Mouse (Mus musculus) megakaryocyte, embryonic 14.5 days (primary cell): Measurements from ENCODE around the gene Themis2. TPM values are rescaled to one million over a fixed set of nuclear protein-coding genes. Genes with fewer than 3 reads are reported as not detected.
"Not testable (repeated sequence)": the region's sequence is repeated elsewhere in the genome, so short reads cannot be mapped to it uniquely, and the experiment has no call there.

ENCODE experiments used
- H3K27me3 ChIP-seq: replicated peaks from 2 replicates; pipeline ENCODE3; 2012; ENCODE audit warnings: inconsistent platforms
- H3K36me3 ChIP-seq: replicated peaks from 2 replicates; pipeline ENCODE3; 2012; ENCODE audit warnings: low read length, inconsistent platforms, mixed read lengths
- H3K4me1 ChIP-seq: 2 replicates; pipeline ENCODE4 v1.6.1; 2012; ENCODE audit warnings: inconsistent platforms
- H3K4me3 ChIP-seq: replicated peaks from 2 replicates; pipeline ENCODE3; 2012; ENCODE audit warnings: moderate library complexity, mild to moderate bottlenecking, inconsistent platforms
- H3K9me3 ChIP-seq: 2 replicates; pipeline ENCODE4 v1.6.1; 2012; ENCODE audit warnings: inconsistent platforms
- FLI1 ChIP-seq: IDR thresholded peaks from 2 replicates; pipeline ENCODE4 v1.6.1; 2012; ENCODE audit warnings: low read length, inconsistent platforms, mixed read lengths
- GATA1 ChIP-seq: IDR thresholded peaks from 3 replicates; pipeline ENCODE4 v1.6.1; 2012; ENCODE audit warnings: mixed read lengths, low read length, inconsistent platforms, borderline replicate concordance
- polyA plus RNA-seq: library from polyadenylated mRNA; stranded (reverse); fragments of >175 nt; gene quantifications from 2 replicates; pipeline ENCODE4 v1.2.3, GENCODE M21; 2012; ENCODE audit warnings: low replicate concordance; ENCODE audit not compliant: insufficient read depth

Themis2 gene
- polyA plus RNA-seq, 1 experiment, result 20.4 TPM

DNA sequence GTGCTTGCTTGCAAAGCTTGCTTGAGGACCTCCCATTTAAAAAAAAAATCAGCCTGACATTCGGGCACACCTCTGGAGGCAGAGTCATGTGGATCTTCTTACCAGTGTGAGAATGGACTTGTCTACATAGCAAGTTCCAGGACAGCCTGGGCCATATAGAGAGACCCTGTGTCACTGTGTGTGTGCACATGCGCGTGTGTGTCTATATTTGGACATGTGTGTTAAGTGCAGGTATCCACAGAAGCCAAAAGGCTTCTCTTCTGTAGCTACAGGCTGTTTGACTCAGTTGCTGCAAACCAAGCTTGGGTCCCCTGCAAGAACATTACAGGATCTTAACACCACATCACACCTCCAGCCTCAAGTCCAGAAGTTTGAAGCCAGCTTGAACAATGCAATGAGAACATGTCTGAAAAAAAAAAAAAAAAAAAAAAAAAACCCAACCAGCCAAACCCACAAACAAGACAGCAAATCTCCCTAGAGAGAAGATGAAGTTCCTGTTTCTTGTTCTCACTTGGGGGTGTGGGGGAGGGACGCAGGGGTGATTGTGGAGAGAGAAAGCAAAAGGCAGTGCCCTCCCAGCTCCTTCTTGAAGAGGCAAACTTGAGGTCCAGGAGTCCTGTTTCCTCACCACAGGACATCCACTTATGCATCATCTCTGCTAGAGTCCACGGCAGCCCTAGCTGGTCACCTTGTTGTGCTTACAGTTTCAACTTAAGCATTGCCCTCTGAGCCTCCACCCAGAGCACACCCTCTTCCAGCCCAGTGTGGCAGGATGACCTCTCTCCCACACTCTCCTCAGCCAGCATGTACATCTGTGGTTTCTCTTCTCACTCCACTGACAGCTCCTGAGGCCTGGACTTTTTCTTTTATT is 11.8 kb upstream of the Themis2 start:
- peaks cover 3% of the 10 kb centered on the region for H3K36me3 ChIP-seq
- peaks cover 2% of the 10 kb centered on the region for H3K27me3 ChIP-seq
- H3K9me3 ChIP-seq, result peaks cover 17% of the 10 kb centered on the region
- peak overlapping the region; percentile 82 for H3K4me3 ChIP-seq
- TF ChIP-seq GATA1 (no peak), FLI1 (no peak)
- H3K4me1 ChIP-seq, result peaks cover 46% of the 10 kb centered on the region

DNA sequence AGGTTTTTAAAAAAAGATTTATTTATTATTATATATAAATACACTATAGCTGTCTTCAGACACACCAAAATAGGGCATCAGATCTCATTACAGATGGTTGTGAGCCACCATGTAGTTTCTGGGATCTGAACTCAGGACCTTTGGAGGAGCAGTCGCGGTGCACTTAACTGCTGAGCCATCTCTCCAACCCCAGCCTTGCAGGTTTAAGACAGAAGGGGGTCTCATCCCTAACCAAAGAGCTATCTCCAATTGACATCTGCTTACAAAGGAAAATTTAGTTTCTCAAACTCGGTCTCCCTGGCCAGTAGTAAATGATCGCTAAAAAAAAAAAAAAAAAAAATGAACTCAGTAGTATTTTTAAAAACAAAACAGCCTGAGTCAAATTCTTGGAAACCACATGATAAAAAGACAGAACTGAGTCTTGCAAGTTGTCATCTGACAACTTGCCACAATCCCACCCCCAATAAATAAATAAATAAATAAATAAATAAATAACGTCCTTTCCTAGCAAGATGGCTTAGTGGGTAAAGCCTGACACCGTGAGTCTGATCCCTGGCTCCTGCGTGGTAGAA is 10.5 kb upstream of the Themis2 start:
- TF ChIP-seq GATA1 (no peak), FLI1 (no peak)
- Histone ChIP-seq H3K4me3 (no peak overlapping the region), H3K9me3 (peaks cover 16% of the 10 kb centered on the region), H3K4me1 (peaks cover 59% of the 10 kb centered on the region), H3K36me3 (peaks cover 3% of the 10 kb centered on the region), H3K27me3 (peaks cover 2% of the 10 kb centered on the region)

DNA sequence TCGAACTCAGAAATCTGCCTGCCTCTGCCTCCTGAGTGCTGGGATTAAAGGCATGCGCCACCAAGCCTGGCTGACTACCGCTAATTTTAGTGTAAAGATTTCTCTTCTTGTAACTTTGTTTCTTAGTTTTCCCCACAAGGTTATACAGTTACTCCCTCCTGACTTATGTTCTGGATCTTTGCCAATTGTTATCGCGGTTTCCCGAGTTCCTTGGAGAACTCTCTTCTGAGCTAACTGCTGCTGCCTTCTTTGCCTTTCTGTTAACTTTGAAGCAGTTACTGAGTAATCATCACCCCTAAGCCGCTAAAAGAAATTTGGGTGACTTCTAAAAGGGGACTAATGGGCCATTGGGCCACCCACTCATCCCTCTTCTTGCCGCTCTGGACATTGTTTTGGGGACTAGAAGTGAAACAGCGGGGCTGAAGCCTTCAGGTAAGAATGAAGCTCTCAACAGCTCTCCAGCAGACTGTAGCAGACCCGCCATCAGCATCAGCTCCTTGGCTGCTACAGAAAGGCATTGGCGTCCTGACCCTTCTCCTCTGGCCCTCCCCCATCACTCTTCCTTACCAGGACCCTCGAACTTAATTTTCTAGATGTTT is 9.5 kb upstream of the Themis2 start:
- TF ChIP-seq GATA1 (no peak), FLI1 (no peak)
- no peak overlapping the region for H3K4me3 ChIP-seq
- H3K36me3 ChIP-seq, result no peaks in the 10 kb centered on the region
- H3K27me3 ChIP-seq, result peaks cover 2% of the 10 kb centered on the region
- peaks cover 63% of the 10 kb centered on the region for H3K4me1 ChIP-seq
- H3K9me3 ChIP-seq, result peaks cover 6% of the 10 kb centered on the region

DNA sequence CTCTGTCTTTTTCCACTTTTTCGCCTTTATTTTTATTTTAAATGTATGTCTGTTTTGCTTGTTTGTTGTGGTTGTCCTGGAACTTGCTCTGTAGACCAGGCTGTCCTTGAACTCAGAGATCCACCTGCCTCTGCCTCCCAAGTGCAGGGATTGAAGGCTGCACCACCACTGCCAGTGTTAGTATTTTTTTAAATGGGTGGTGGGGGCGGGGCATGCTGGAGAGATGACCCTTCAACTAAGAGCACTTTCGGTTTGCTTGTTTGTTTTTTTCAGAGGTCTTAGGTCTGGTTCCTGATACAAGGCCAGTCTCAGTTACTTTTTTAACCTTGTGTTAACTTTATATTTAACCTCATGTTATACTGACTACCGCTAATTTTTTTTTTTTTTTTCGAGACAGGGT is 9.0 kb upstream of the Themis2 start:
- no peaks in the 10 kb centered on the region for H3K36me3 ChIP-seq
- TF ChIP-seq FLI1 (no peak), GATA1 (no peak)
- no peak overlapping the region for H3K4me3 ChIP-seq
- peaks cover 2% of the 10 kb centered on the region for H3K27me3 ChIP-seq
- H3K9me3 ChIP-seq, result peaks cover under 1% of the 10 kb centered on the region; the same call in 1 of the 2 replicates
- peaks cover 62% of the 10 kb centered on the region for H3K4me1 ChIP-seq

DNA sequence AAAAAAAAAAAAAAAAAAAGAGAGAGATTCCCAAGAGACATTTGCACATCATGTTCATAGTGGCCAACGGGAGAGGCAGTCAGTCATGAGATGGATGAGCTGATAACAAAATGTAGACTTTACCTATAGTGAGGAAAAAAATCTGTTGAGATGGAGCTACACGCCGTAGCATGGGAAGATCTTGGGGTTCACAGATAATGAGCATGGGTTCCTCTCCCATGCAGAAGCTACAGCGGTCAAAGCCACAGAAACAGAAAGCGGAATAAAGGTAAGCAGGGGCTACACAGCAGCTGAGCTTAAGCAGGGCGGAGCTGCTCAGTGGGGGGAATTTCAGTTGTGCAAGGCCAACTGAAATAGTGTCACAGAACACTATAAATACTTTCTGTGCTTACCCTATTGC is 8.1 kb upstream of the Themis2 start:
- peaks cover 54% of the 10 kb centered on the region for H3K4me1 ChIP-seq
- H3K36me3 ChIP-seq, result no peaks in the 10 kb centered on the region
- H3K9me3 ChIP-seq, result no peaks in the 10 kb centered on the region
- TF ChIP-seq FLI1, result no peak
- TF ChIP-seq GATA1, result no peak
- no peak overlapping the region for H3K4me3 ChIP-seq
- H3K27me3 ChIP-seq, result peaks cover 2% of the 10 kb centered on the region

DNA sequence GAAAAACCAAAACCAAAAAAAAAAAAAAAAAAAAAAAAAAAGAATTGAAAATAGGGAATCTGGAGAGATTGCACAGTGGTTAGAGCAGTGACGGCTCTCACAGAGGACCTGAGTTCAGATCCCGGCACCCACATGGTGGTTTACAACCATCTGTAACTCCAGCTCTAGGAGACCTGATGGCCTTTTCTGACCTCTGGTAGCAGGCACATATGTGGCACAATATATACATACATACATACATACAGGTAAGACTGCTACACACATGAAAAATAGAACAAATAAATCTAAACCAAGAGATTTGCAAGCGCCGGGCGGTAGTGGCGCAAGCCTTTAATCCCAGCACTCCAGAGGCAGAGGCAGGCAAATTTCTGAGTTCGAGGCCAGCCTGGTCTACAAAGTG is 7.7 kb upstream of the Themis2 start:
- Histone ChIP-seq H3K27me3 (peaks cover 2% of the 10 kb centered on the region), H3K36me3 (no peaks in the 10 kb centered on the region), H3K9me3 (no peaks in the 10 kb centered on the region), H3K4me1 (peaks cover 50% of the 10 kb centered on the region), H3K4me3 (no peak overlapping the region)
- no peak for TF ChIP-seq FLI1
- no peak for TF ChIP-seq GATA1

DNA sequence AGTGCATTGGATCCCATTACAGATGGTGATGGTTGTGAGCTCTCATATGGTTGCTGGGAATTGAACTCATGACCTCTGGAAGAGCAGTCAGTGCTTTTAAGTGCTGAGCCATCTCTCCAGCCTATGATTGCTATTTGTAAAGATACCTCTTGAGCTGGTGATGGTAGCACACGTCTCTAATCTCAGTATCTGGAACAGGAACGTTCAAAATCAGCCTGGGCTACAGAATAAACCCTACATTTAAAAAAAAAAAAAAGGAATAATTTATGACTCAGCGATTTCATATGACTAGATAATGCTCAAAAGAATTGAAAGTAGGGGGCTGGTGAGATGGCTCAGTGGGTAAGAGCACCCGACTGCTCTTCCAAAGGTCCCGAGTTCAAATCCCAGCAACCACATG is 7.0 kb upstream of the Themis2 start:
- Histone ChIP-seq H3K9me3 (no peaks in the 10 kb centered on the region), H3K4me3 (no peak overlapping the region), H3K36me3 (no peaks in the 10 kb centered on the region), H3K4me1 (peaks cover 44% of the 10 kb centered on the region), H3K27me3 (peaks cover 2% of the 10 kb centered on the region)
- no peak for TF ChIP-seq FLI1
- no peak for TF ChIP-seq GATA1

DNA sequence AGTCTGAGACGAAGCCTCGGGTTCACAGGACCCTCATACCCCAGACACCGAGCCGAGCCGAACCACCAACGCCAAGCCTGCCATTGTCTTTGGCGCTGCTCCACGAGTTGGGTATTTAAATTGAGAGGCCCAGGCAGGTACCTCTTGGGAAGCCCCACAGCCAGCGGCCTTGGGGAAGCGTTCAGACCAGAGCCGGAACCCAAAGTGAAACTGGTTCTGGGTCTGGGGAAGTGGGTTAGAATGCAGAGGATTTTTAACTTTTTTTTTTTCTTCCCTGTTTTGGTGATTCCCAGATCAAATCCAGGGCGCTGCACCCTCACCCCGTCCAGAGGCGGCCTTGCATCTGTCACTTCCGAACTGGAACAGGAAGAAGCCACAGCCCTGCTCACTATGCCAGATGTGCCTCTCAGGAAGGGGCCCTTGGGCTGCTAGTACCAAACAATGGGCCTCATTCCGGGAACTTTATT is 6.0 kb upstream of the Themis2 start:
- peaks cover 42% of the 10 kb centered on the region for H3K4me1 ChIP-seq
- peak overlapping the region; percentile 84 for H3K4me3 ChIP-seq
- TF ChIP-seq GATA1, result no peak
- TF ChIP-seq FLI1, result no peak

DNA sequence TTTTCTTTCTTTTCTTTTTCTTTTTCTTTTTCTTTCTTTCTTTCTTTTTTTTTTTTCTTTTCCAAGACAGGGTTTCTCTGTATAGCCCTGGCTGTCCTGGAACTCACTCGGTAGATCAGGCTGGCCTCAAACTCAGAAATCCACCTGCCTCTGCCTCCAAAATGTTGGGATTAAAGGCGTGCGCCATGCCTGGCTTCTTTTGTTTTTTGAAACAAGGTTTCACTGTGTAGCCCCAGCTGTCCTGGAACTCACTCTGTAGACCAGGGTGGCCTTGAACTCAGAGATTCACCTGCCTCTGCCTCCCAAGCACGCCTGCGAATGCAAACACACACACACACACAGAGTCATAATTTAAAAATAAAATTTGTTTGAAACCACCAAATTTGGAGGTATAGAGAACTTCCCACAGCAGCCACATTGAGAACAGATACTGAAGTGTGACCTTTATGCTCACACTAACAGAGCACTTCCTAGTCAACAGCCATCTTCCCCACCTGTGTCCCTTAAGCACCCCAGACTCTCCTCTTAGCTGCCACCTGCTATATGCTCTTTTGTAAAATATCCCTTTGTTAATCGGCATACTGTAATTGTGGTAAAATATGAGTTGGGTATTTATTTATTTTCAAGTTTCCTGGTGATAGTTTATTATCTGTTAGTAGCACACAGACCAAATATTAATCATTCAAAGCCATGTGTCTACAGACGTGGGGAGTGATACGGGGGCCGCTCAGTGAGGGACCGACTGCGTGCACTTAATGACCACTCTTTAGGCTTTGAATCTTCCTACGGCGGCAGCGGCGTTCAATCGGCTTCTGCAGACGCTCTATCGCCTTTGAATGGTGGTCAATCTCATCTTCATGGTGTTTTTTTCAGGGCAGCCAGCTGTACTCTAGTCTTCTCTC is 5.2 kb upstream of the Themis2 start:
- no peak overlapping the region for H3K4me3 ChIP-seq
- H3K4me1 ChIP-seq, result peaks cover 41% of the 10 kb centered on the region
- H3K27me3 ChIP-seq, result peaks cover 12% of the 10 kb centered on the region
- no peaks in the 10 kb centered on the region for H3K36me3 ChIP-seq
- no peak for TF ChIP-seq GATA1
- no peaks in the 10 kb centered on the region for H3K9me3 ChIP-seq

More for the DNA sequence above, 6.0 kb upstream of the Themis2 start:
- Histone ChIP-seq H3K36me3 (no peaks in the 10 kb centered on the region), H3K27me3 (peaks cover 9% of the 10 kb centered on the region), H3K9me3 (no peaks in the 10 kb centered on the region)

DNA sequence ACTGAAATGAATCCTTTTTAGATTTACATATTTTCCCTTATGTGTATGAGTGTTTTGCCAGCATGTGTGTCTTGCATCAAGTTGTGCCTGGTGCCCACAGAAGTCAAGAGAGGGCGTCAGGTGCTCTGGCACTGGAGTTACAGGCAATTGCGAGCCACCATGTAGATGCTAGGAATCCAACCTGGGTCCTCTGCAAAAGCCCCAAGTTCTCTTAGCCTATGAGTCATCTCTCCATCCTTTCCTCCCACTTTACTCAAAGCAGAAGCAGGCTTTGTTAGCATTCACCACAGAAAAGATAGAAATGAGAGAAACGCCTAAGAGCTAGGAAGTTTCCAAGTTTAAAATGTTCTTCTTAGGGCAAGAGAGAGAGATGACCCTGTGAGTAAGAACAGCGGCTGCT is 3.7 kb upstream of the Themis2 start:
- H3K4me3 ChIP-seq, result no peak overlapping the region
- H3K9me3 ChIP-seq, result no peaks in the 10 kb centered on the region
- TF ChIP-seq FLI1 (no peak), GATA1 (no peak)
- peaks cover 52% of the 10 kb centered on the region for H3K4me1 ChIP-seq
- H3K36me3 ChIP-seq, result no peaks in the 10 kb centered on the region
- H3K27me3 ChIP-seq, result peaks cover 27% of the 10 kb centered on the region

DNA sequence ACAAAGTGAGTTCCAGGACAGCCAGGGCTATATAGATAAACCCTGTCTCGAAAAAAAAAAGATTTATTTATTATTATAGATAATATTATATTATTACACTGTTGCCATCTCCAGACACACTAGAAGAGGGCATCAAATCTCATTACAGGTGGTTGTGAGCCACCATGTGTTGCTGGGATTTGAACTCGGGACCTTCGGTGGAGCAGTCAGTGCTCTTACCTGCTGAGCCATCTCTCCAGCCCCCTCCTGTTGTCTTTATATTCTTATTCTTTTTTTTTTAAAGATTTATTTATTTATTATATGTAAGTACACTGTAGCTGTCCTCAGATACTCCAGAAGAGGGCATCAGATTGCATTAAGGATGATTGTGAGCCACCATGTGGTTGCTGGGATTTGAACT is 2.5 kb upstream of the Themis2 start:
- not testable (repeated sequence) for H3K4me3 ChIP-seq, H3K36me3 ChIP-seq, H3K9me3 ChIP-seq
- peaks cover 57% of the 10 kb centered on the region for H3K4me1 ChIP-seq
- peaks cover 35% of the 10 kb centered on the region for H3K27me3 ChIP-seq
